Mouse (Mus musculus) stomach, postnatal 0 days (tissue): Measurements from ENCODE around the gene Klhdc8a.

Experiments
- CTCF ChIP-seq: IDR thresholded peaks from 2 replicates; pipeline ENCODE4 v1.5.1; 2016; ENCODE audit warnings: antibody characterized with exemption, low read depth, mild to moderate bottlenecking, moderate library complexity
- EP300 ChIP-seq: optimal IDR thresholded peaks from 2 replicates; pipeline ENCODE3; 2016; ENCODE audit warnings: antibody characterized with exemption

DNA sequence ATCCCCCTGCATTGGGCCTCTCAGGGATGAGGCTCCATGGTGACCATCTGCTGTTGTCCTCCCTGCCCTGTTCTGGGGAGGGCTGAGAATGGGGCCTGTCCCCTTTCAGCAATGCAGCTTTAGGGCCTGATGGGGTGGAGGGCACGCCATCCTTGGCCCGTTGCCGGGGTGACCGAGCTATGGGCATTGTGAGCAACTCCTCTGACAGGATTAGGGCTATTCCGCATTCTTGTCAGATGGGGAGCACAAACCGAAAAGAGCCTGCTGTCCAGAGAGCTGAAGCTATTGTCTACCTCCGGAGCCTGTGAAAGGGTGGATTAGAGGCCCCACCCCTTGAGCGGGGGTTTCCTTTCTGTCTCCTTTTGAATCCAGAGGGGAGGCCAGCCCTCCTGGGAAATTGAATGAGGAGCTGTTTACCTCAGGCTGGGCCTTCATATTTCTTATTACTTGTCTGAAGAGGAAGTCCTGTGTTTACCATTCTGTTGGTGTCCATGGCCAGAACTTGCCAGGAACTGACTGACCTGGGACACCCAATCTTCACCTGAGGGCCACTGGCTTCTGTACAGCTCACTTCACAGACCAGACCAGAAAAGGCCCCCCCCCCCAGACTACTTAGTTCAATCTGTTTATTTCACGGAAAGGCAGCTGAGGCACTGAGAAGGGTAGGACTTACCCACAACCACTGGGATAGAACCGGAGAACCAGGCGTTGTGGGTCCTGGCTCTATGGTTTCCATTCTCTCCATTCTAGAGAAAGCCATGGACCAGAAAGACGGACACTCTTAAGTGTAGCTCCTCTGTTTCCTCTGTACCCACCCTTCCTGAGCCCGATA is 24.5 kb downstream of the Klhdc8a start:
- no peak for TF ChIP-seq CTCF
- no peak for TF ChIP-seq EP300
